Mouse (Mus musculus): ENCODE measurements around the gene Sphk1. TPM values are rescaled to one million over a fixed set of nuclear protein-coding genes. Genes with fewer than 3 reads are reported as not detected.

Sphk1 gene
- total and polyA plus RNA-seq, 3 experiments: 53.5 to 127 TPM; not detected in 1

- Histone ChIP-seq H3K4me3 (ENCODE audit: control insufficient read depth in 1 of 2, insufficient read depth in 1 of 2, low read depth in 2 of 2, low read length in 2 of 2) (no peak overlapping the region), H3K36me3 (ENCODE audit: control insufficient read depth in 1 of 2, insufficient read depth in 2 of 2, low read length in 2 of 2) (peaks cover 0 to 26% of the 10 kb centered on the region in 2 experiments; a peak in 2 of 4 replicates), H3K4me1 (ENCODE audit: control insufficient read depth in 1 of 2, insufficient read depth in 2 of 2, low read length in 2 of 2) (peaks cover 23 to 40% of the 10 kb centered on the region in 2 experiments), H3K79me2 (ENCODE audit: control insufficient read depth, insufficient read depth, low read length, poor library complexity) (no peaks in the 10 kb centered on the region; the same call in 1 of the 2 replicates), H3K27ac (ENCODE audit: control insufficient read depth, low read depth, low read length) (peak overlapping the region; percentile 64), H3K9ac (ENCODE audit: control insufficient read depth, low read depth, low read length, poor library complexity, severe bottlenecking) (no peak overlapping the region), H3K27me3 (ENCODE audit: control insufficient read depth in 1 of 2, insufficient read depth in 2 of 2, low read length in 2 of 2) (no peaks in the 10 kb centered on the region), H3K9me3 (replicated peaks; ENCODE audit: insufficient read depth, low read length) (no peaks in the 10 kb centered on the region)
- no peak for TF ChIP-seq ZMIZ1 (IDR thresholded peaks at IDR 0.05; ENCODE audit: low read depth, low read length)
- DNase-seq (ENCODE audit: low read depth, low spot score): peak; percentile 30
Measured at GRCm38 (mm10) chr11:116504516-116504915, 26.2 kb upstream of the Sphk1 start.

DNA sequence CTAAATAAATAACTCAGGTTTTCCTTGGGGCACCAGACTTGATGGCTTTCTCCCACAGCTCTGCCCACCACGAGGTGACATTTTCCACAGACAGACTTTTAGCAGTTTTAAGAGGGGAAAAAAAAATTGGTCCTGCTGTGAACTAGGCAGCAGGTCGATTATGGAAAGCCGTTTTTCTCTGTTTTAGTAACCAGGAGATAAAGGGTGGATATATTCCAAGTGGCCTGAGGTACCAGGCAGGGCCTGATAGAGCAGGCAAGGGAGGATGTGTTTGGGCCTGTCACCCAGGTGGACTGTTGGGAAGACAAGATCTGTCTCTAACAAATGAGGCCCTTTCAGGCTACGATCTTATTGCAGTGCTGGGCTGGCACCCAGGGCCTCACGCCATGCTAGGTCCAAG, 25.2 kb upstream of the Sphk1 start:
- H3K4me3 ChIP-seq (ENCODE audit: control insufficient read depth in 1 of 2, insufficient read depth in 1 of 2, low read depth in 2 of 2, low read length in 2 of 2): peak overlapping the region; percentile 11 to 41; a peak in 3 of 4 replicates
- peaks cover 0 to 24% of the 10 kb centered on the region in 2 experiments; a peak in 2 of 4 replicates for H3K36me3 ChIP-seq (ENCODE audit: control insufficient read depth in 1 of 2, insufficient read depth in 2 of 2, low read length in 2 of 2)
- DNase-seq (ENCODE audit: low read depth, low spot score): peak; percentile 80
- no peaks in the 10 kb centered on the region for H3K9me3 ChIP-seq (replicated peaks; ENCODE audit: insufficient read depth, low read length)
- H3K27me3 ChIP-seq (ENCODE audit: control insufficient read depth in 1 of 2, insufficient read depth in 2 of 2, low read length in 2 of 2): no peaks in the 10 kb centered on the region
- peak overlapping the region; percentile 100 for H3K27ac ChIP-seq (ENCODE audit: control insufficient read depth, low read depth, low read length)
- H3K79me2 ChIP-seq (ENCODE audit: control insufficient read depth, insufficient read depth, low read length, poor library complexity): no peaks in the 10 kb centered on the region; the same call in 1 of the 2 replicates
- H3K9ac ChIP-seq (ENCODE audit: control insufficient read depth, low read depth, low read length, poor library complexity, severe bottlenecking): peak overlapping the region; percentile 78
- H3K4me1 ChIP-seq (ENCODE audit: control insufficient read depth in 1 of 2, insufficient read depth in 2 of 2, low read length in 2 of 2): peaks cover 21 to 36% of the 10 kb centered on the region in 2 experiments
- TF ChIP-seq ETS1 (IDR thresholded peaks at IDR 0.05; ENCODE audit: low read depth, low read length) (peak; percentile 53), CHD2 (IDR thresholded peaks at IDR 0.05; ENCODE audit: low read length) (no peak), POLR2AphosphoS2 (IDR thresholded peaks at IDR 0.05; ENCODE audit: low read length) (no peak), ZNF384 (IDR thresholded peaks at IDR 0.05; ENCODE audit: low read depth, low read length) (peak; percentile 77), MYB (IDR thresholded peaks at IDR 0.05; ENCODE audit: low read depth, low read length) (peak; percentile 89), ELF1 (IDR thresholded peaks at IDR 0.05; ENCODE audit: low read depth, low read length) (0 out of 2 replicates have a peak, but pooled peaks have one; percentile 11), GATA1 (IDR thresholded peaks at IDR 0.05; ENCODE audit: low read depth, low read length) (peak; percentile 46; the same call in 1 of the 2 replicates), MAX (IDR thresholded peaks at IDR 0.05; ENCODE audit: low read length) (no peak; the same call in 1 of the 2 replicates), ZKSCAN1 (IDR thresholded peaks at IDR 0.05; ENCODE audit: low read depth, low read length) (no peak), TCF12 (IDR thresholded peaks at IDR 0.05; ENCODE audit: low read depth, low read length) (peak; percentile 86), ZC3H11A (IDR thresholded peaks at IDR 0.05; ENCODE audit: low read depth, low read length) (no peak), RAD21 (IDR thresholded peaks at IDR 0.05; ENCODE audit: low read depth, low read length) (no peak), NRF1 (IDR thresholded peaks at IDR 0.05; ENCODE audit: insufficient read depth, low read depth, low read length, poor library complexity, severe bottlenecking) (no peak), ZMIZ1 (IDR thresholded peaks at IDR 0.05; ENCODE audit: low read depth, low read length) (peak; percentile 25; the same call in 1 of the 2 replicates), SMC3 (IDR thresholded peaks at IDR 0.05; ENCODE audit: low read depth, low read length) (no peak), SIN3A (IDR thresholded peaks at IDR 0.05; ENCODE audit: low read length) (no peak; the same call in 1 of the 2 replicates), MEF2A (IDR thresholded peaks at IDR 0.05; ENCODE audit: extremely low read depth, insufficient replicate concordance, low read depth, low read length, poor library complexity, severe bottlenecking) (no peak; the same call in 1 of the 2 replicates), CTCF (IDR thresholded peaks at IDR 0.05 in 2 of 3, conservative IDR thresholded peaks at IDR 0.05 in 1 of 3; ENCODE audit: control insufficient read depth in 1 of 3, insufficient read depth in 1 of 3, low read depth in 2 of 3, low read length in 3 of 3, poor library complexity in 1 of 3, severe bottlenecking in 1 of 3) (no peak), HCFC1 (IDR thresholded peaks at IDR 0.05; ENCODE audit: low read depth, low read length) (no peak), POLR2A (IDR thresholded peaks at IDR 0.05; ENCODE audit: control insufficient read depth in 1 of 2, insufficient read depth in 1 of 2, low read depth in 1 of 2, low read length in 2 of 2, poor library complexity in 1 of 2) (0 out of 4 replicates have a peak, but pooled peaks of 1 of the 2 experiments have one; percentile 38), RCOR1 (IDR thresholded peaks at IDR 0.05; ENCODE audit: low read depth, low read length) (no peak), BHLHE40 (IDR thresholded peaks at IDR 0.05; ENCODE audit: borderline replicate concordance, low read depth, low read length) (0 out of 2 replicates have a peak, but pooled peaks have one; percentile 19), POLR2AphosphoS5 (IDR thresholded peaks at IDR 0.05; ENCODE audit: borderline replicate concordance, low read depth, low read length) (no peak), MAZ (IDR thresholded peaks at IDR 0.05; ENCODE audit: low read depth, low read length) (no peak), USF2 (IDR thresholded peaks at IDR 0.05; ENCODE audit: borderline replicate concordance in 1 of 2, insufficient read depth in 1 of 2, low read depth in 1 of 2, low read length in 2 of 2) (no peak), JUND (IDR thresholded peaks at IDR 0.05; ENCODE audit: low read depth, low read length) (no peak), MYC (IDR thresholded peaks at IDR 0.05; ENCODE audit: low read depth, low read length) (peak; percentile 42; the same call in 1 of the 2 replicates), CHD1 (IDR thresholded peaks at IDR 0.05; ENCODE audit: low read depth, low read length) (no peak), GABPA (IDR thresholded peaks at IDR 0.05; ENCODE audit: low read depth, low read length) (no peak), MXI1 (IDR thresholded peaks at IDR 0.05; ENCODE audit: low read depth, low read length) (no peak)
